Mouse (Mus musculus): Measurements from ENCODE around the gene Nxn. TPM values are rescaled to one million over a fixed set of nuclear protein-coding genes. Genes with fewer than 3 reads are reported as not detected.

Nxn gene
- polyA plus RNA-seq, 1 experiment from 2014 or later, result 2.6 TPM

- 66% methylated on average over 9 of the region's 9 CpGs for WGBS (ENCODE audit: insufficient replicate concordance)
- Histone ChIP-seq H3K27me3 (ENCODE audit: insufficient read depth, low read length) (no peaks in the 10 kb centered on the region), H3K27ac (ENCODE audit: low read depth) (no peak overlapping the region), H3K4me1 (ENCODE audit: insufficient read depth) (no peaks in the 10 kb centered on the region), H3K4me2 (ENCODE audit: low read depth, low read length) (no peak overlapping the region), H3K9ac (replicated peaks) (no peak overlapping the region), H3K9me3 (ENCODE audit: low read length) (no peaks in the 10 kb centered on the region), H3K4me3 (ENCODE audit: low read depth, low read length) (no peak overlapping the region), H3K36me3 (replicated peaks; ENCODE audit: insufficient read depth, low read length) (no peaks in the 10 kb centered on the region)
- TF ChIP-seq EP300 (IDR thresholded peaks at IDR 0.05; ENCODE audit: low read depth) (no peak), CTCF (IDR thresholded peaks at IDR 0.05; ENCODE audit: low read depth) (no peak)
- no peak for DNase-seq
- ATAC-seq, result no peak
Measured at GRCm38 (mm10) chr11:76363636-76364035, 35.3 kb downstream of the Nxn start.

GRCm38 (mm10) chr11:76363178-76363577, 35.8 kb downstream of the Nxn start:
- Histone ChIP-seq H3K27ac (ENCODE audit: low read depth) (no peak overlapping the region), H3K4me3 (ENCODE audit: low read depth, low read length) (no peak overlapping the region), H3K36me3 (replicated peaks; ENCODE audit: insufficient read depth, low read length) (no peaks in the 10 kb centered on the region), H3K4me2 (ENCODE audit: low read depth, low read length) (no peak overlapping the region), H3K9me3 (ENCODE audit: low read length) (no peaks in the 10 kb centered on the region), H3K4me1 (ENCODE audit: insufficient read depth) (no peaks in the 10 kb centered on the region), H3K27me3 (ENCODE audit: insufficient read depth, low read length) (no peaks in the 10 kb centered on the region), H3K9ac (replicated peaks) (no peak overlapping the region)
- TF ChIP-seq CTCF (IDR thresholded peaks at IDR 0.05; ENCODE audit: low read depth) (no peak), EP300 (IDR thresholded peaks at IDR 0.05; ENCODE audit: low read depth) (no peak)
- ATAC-seq (no peak), DNase-seq (no peak)
- WGBS (ENCODE audit: insufficient replicate concordance), result 58% methylated on average over 6 of the region's 6 CpGs

- no peak for ATAC-seq
Measured at GRCm38 (mm10) chr11:76361422-76361821, 37.5 kb downstream of the Nxn start.

GRCm38 (mm10) chr11:76360255-76360654, 38.7 kb downstream of the Nxn start:
- no peaks in the 10 kb centered on the region for H3K27me3 ChIP-seq (ENCODE audit: insufficient read depth, low read length)
- TF ChIP-seq CTCF (IDR thresholded peaks at IDR 0.05; ENCODE audit: low read depth), result no peak
- TF ChIP-seq EP300 (IDR thresholded peaks at IDR 0.05; ENCODE audit: low read depth), result no peak
- no peak overlapping the region for H3K27ac ChIP-seq (ENCODE audit: low read depth)
- H3K4me1 ChIP-seq (ENCODE audit: insufficient read depth), result no peaks in the 10 kb centered on the region
- H3K9ac ChIP-seq (replicated peaks), result no peak overlapping the region
- no peaks in the 10 kb centered on the region for H3K9me3 ChIP-seq (ENCODE audit: low read length)
- H3K4me3 ChIP-seq (ENCODE audit: low read depth, low read length), result no peak overlapping the region
- 85% methylated on average over 6 of the region's 6 CpGs for WGBS (ENCODE audit: insufficient replicate concordance)
- H3K36me3 ChIP-seq (replicated peaks; ENCODE audit: insufficient read depth, low read length), result no peaks in the 10 kb centered on the region
- no peak overlapping the region for H3K4me2 ChIP-seq (ENCODE audit: low read depth, low read length)
- DNase-seq (no peak), ATAC-seq (no peak)

More at GRCm38 (mm10) chr11:76361422-76361821, 37.5 kb downstream of the Nxn start:
- H3K9ac ChIP-seq (replicated peaks), result no peak overlapping the region
- no peaks in the 10 kb centered on the region for H3K27me3 ChIP-seq (ENCODE audit: insufficient read depth, low read length)
- no peaks in the 10 kb centered on the region for H3K36me3 ChIP-seq (replicated peaks; ENCODE audit: insufficient read depth, low read length)
- 71% methylated on average over 4 of the region's 4 CpGs for WGBS (ENCODE audit: insufficient replicate concordance)
- no peak overlapping the region for H3K4me2 ChIP-seq (ENCODE audit: low read depth, low read length)
- H3K9me3 ChIP-seq (ENCODE audit: low read length), result no peaks in the 10 kb centered on the region
- no peak for TF ChIP-seq CTCF (IDR thresholded peaks at IDR 0.05; ENCODE audit: low read depth)
- TF ChIP-seq EP300 (IDR thresholded peaks at IDR 0.05; ENCODE audit: low read depth), result no peak
- no peak overlapping the region for H3K27ac ChIP-seq (ENCODE audit: low read depth)
- DNase-seq, result no peak
- no peak overlapping the region for H3K4me3 ChIP-seq (ENCODE audit: low read depth, low read length)
- H3K4me1 ChIP-seq (ENCODE audit: insufficient read depth), result no peaks in the 10 kb centered on the region

GRCm38 (mm10) chr11:76358628-76359320, 40.2 kb downstream of the Nxn start:
- 76% methylated on average over 14 of the region's 14 CpGs for WGBS (ENCODE audit: insufficient replicate concordance)
- Histone ChIP-seq H3K27ac (ENCODE audit: low read depth) (no peak overlapping the region), H3K9ac (replicated peaks) (no peak overlapping the region), H3K36me3 (replicated peaks; ENCODE audit: insufficient read depth, low read length) (no peaks in the 10 kb centered on the region), H3K4me3 (ENCODE audit: low read depth, low read length) (no peak overlapping the region), H3K4me2 (ENCODE audit: low read depth, low read length) (no peak overlapping the region), H3K9me3 (ENCODE audit: low read length) (no peaks in the 10 kb centered on the region), H3K4me1 (ENCODE audit: insufficient read depth) (no peaks in the 10 kb centered on the region), H3K27me3 (ENCODE audit: insufficient read depth, low read length) (no peaks in the 10 kb centered on the region)
- ATAC-seq (no peak), DNase-seq (no peak)
- no peak for TF ChIP-seq CTCF (IDR thresholded peaks at IDR 0.05; ENCODE audit: low read depth)
- no peak for TF ChIP-seq EP300 (IDR thresholded peaks at IDR 0.05; ENCODE audit: low read depth)

GRCm38 (mm10) chr11:76357464-76357863, 41.5 kb downstream of the Nxn start:
- no peak for TF ChIP-seq CTCF (IDR thresholded peaks at IDR 0.05; ENCODE audit: low read depth)
- TF ChIP-seq EP300 (IDR thresholded peaks at IDR 0.05; ENCODE audit: low read depth), result no peak

More at GRCm38 (mm10) chr11:76357464-76357863, 41.5 kb downstream of the Nxn start:
- no peak overlapping the region for H3K27ac ChIP-seq (ENCODE audit: low read depth)
- H3K4me3 ChIP-seq (ENCODE audit: low read depth, low read length), result no peak overlapping the region
- H3K9me3 ChIP-seq (ENCODE audit: low read length), result no peaks in the 10 kb centered on the region
- H3K4me1 ChIP-seq (ENCODE audit: insufficient read depth), result no peaks in the 10 kb centered on the region
- 70% methylated on average over 12 of the region's 12 CpGs for WGBS (ENCODE audit: insufficient replicate concordance)
- H3K27me3 ChIP-seq (ENCODE audit: insufficient read depth, low read length), result no peaks in the 10 kb centered on the region
- no peak overlapping the region for H3K9ac ChIP-seq (replicated peaks)
- H3K36me3 ChIP-seq (replicated peaks; ENCODE audit: insufficient read depth, low read length), result no peaks in the 10 kb centered on the region
- H3K4me2 ChIP-seq (ENCODE audit: low read depth, low read length), result no peak overlapping the region
- ATAC-seq, result no peak
- no peak for DNase-seq
